Mouse (Mus musculus): ENCODE results near the gene Tmem39a. TPM values are rescaled to one million over a fixed set of nuclear protein-coding genes. Genes with fewer than 3 reads are reported as not detected.

Tmem39a gene
- total and polyA plus RNA-seq, 2 experiments from 2014 or later = 13.2 to 25.5 TPM

GRCm38 (mm10) chr16:38606509-38606908 lies 48.0 kb downstream of the Tmem39a start:
- Histone ChIP-seq H3K27ac (ENCODE audit: low read depth, low read length) (no peak overlapping the region), H3K9ac (replicated peaks; ENCODE audit: low read length, poor library complexity, severe bottlenecking) (no peak overlapping the region), H3K27me3 (ENCODE audit: insufficient read depth, low read length) (no peaks in the 10 kb centered on the region), H3K4me2 (ENCODE audit: low read depth, low read length, poor library complexity, severe bottlenecking) (no peak overlapping the region), H3K9me3 (ENCODE audit: low read length) (no peaks in the 10 kb centered on the region), H3K4me3 (ENCODE audit: low read depth, low read length) (no peak overlapping the region), H3K36me3 (ENCODE audit: insufficient read depth, low read length) (no peaks in the 10 kb centered on the region), H3K4me1 (ENCODE audit: insufficient read depth, low read length) (no peaks in the 10 kb centered on the region)
- ATAC-seq (ENCODE audit: low FRiP score) = no peak
- no peak for DNase-seq (ENCODE audit: low spot score)
- no peak for TF ChIP-seq CTCF (IDR thresholded peaks at IDR 0.05)
- 90% methylated on average over 7 of the region's 7 CpGs for WGBS

DNA sequence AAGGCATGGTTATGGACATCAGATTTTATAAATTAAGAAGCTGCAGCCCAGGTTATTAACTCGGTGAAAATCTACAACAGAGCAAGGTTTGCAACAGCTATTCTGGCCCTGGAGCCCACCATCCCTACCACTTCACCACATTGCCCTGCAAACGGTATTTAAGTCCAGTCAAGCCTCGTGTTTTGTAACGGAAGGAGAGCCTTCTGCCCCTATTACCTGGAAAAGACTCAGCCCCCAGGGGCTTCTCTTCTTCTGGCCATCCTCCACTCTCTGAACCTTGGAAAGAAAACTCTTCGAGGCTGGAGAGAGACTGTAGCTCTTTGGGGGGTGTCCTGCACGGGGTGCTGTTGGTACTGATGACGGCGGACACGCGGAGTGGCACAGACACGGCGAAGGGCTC lies 50.2 kb downstream of the Tmem39a start:
- ATAC-seq (ENCODE audit: low FRiP score) = no peak
- no peaks in the 10 kb centered on the region for H3K36me3 ChIP-seq (ENCODE audit: insufficient read depth, low read length)
- no peak overlapping the region for H3K27ac ChIP-seq (ENCODE audit: low read depth, low read length)
- no peak overlapping the region for H3K9ac ChIP-seq (replicated peaks; ENCODE audit: low read length, poor library complexity, severe bottlenecking)
- DNase-seq (ENCODE audit: low spot score) = no peak
- 83% methylated on average over 12 of the region's 12 CpGs for WGBS
- no peaks in the 10 kb centered on the region for H3K4me1 ChIP-seq (ENCODE audit: insufficient read depth, low read length)
- H3K27me3 ChIP-seq (ENCODE audit: insufficient read depth, low read length) = no peaks in the 10 kb centered on the region
- TF ChIP-seq CTCF (IDR thresholded peaks at IDR 0.05) = no peak
- H3K9me3 ChIP-seq (ENCODE audit: low read length) = no peaks in the 10 kb centered on the region
- H3K4me2 ChIP-seq (ENCODE audit: low read depth, low read length, poor library complexity, severe bottlenecking) = no peak overlapping the region
- no peak overlapping the region for H3K4me3 ChIP-seq (ENCODE audit: low read depth, low read length)

DNA sequence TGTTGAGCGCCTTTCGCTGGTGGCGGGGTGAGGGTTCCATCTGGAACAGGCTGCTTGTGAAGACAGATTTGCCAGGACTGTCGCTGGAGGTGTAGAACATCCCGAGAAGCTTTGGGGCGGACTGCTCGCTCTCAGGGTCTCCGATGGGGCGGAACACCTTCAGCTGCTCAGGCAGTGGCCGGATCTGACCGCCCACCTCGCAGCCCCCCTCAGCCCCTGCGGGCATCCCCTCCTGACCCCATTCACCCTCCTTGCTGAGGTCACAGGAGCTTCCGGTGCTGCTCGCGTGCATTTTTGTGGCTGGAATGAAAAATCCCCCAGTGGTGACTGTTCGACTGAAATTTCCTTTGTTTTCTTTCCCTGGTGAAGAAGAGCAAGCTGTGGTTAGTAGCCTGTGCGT lies 50.6 kb downstream of the Tmem39a start:
- no peaks in the 10 kb centered on the region for H3K36me3 ChIP-seq (ENCODE audit: insufficient read depth, low read length)
- H3K9me3 ChIP-seq (ENCODE audit: low read length) = no peaks in the 10 kb centered on the region
- no peak overlapping the region for H3K9ac ChIP-seq (replicated peaks; ENCODE audit: low read length, poor library complexity, severe bottlenecking)
- H3K27me3 ChIP-seq (ENCODE audit: insufficient read depth, low read length) = no peaks in the 10 kb centered on the region
- ATAC-seq (ENCODE audit: low FRiP score) (no peak), DNase-seq (ENCODE audit: low spot score) (no peak)
- no peak overlapping the region for H3K4me2 ChIP-seq (ENCODE audit: low read depth, low read length, poor library complexity, severe bottlenecking)
- no peak for TF ChIP-seq CTCF (IDR thresholded peaks at IDR 0.05)
- H3K4me1 ChIP-seq (ENCODE audit: insufficient read depth, low read length) = no peaks in the 10 kb centered on the region
- H3K27ac ChIP-seq (ENCODE audit: low read depth, low read length) = no peak overlapping the region
- WGBS = 70% methylated on average over 18 of the region's 18 CpGs
- no peak overlapping the region for H3K4me3 ChIP-seq (ENCODE audit: low read depth, low read length)

DNA sequence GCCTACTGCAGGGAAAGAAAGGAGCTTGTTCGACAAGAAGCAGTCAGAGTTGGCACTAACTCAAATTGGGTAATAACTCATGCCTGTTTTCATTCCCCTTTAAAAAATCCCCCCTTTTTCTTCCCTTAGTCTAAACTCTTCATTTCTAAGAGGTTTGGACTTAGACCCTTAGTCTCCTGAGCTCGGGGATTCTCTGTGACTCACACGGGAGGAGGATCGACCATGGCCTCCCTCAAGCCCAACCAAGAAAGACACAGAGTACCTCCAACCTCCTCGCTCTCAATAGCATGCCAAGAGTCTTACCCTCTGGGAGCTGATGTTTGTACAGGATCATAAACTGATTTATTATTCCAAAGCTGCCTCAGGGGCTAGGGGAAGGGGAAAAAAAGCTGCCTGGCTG lies 54.1 kb downstream of the Tmem39a start:
- WGBS = 79% methylated on average over 5 of the region's 5 CpGs
- Histone ChIP-seq H3K4me2 (ENCODE audit: low read depth, low read length, poor library complexity, severe bottlenecking) (no peak overlapping the region), H3K36me3 (ENCODE audit: insufficient read depth, low read length) (no peaks in the 10 kb centered on the region), H3K27me3 (ENCODE audit: insufficient read depth, low read length) (no peaks in the 10 kb centered on the region), H3K4me3 (ENCODE audit: low read depth, low read length) (no peak overlapping the region), H3K9ac (replicated peaks; ENCODE audit: low read length, poor library complexity, severe bottlenecking) (no peak overlapping the region), H3K27ac (ENCODE audit: low read depth, low read length) (no peak overlapping the region), H3K9me3 (ENCODE audit: low read length) (no peaks in the 10 kb centered on the region), H3K4me1 (ENCODE audit: insufficient read depth, low read length) (no peaks in the 10 kb centered on the region)
- no peak for DNase-seq (ENCODE audit: low spot score)
- no peak for ATAC-seq (ENCODE audit: low FRiP score)
- TF ChIP-seq CTCF (IDR thresholded peaks at IDR 0.05) = no peak

DNA sequence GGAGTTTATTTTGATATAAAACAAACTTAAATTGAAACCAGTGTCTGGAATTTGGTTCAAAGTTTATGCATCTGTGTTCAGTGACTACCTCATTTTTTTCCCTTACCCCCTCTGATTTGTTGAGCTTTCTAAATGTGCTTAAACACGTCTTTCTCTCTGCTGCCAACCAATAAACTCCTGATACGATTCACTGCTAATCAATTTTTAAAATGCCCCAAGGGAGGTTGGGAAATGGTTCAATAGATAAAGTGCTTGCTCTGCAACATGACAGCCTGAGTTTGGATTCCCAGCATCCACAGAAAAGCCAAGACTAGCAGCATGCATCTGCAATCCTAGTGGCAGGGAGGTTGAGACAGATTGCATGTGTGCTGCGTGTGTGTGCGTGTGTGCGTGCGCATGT lies 55.1 kb downstream of the Tmem39a start:
- WGBS = 89% methylated on average over 6 of the region's 6 CpGs
- H3K27ac ChIP-seq (ENCODE audit: low read depth, low read length) = no peak overlapping the region
- H3K9ac ChIP-seq (replicated peaks; ENCODE audit: low read length, poor library complexity, severe bottlenecking) = no peak overlapping the region
- no peak overlapping the region for H3K4me3 ChIP-seq (ENCODE audit: low read depth, low read length)
- ATAC-seq (ENCODE audit: low FRiP score) = no peak
- no peaks in the 10 kb centered on the region for H3K36me3 ChIP-seq (ENCODE audit: insufficient read depth, low read length)
- TF ChIP-seq CTCF (IDR thresholded peaks at IDR 0.05) = no peak
- no peaks in the 10 kb centered on the region for H3K9me3 ChIP-seq (ENCODE audit: low read length)
- no peaks in the 10 kb centered on the region for H3K27me3 ChIP-seq (ENCODE audit: insufficient read depth, low read length)
- H3K4me2 ChIP-seq (ENCODE audit: low read depth, low read length, poor library complexity, severe bottlenecking) = no peak overlapping the region
- DNase-seq (ENCODE audit: low spot score) = peak; percentile 33
- no peaks in the 10 kb centered on the region for H3K4me1 ChIP-seq (ENCODE audit: insufficient read depth, low read length)

DNA sequence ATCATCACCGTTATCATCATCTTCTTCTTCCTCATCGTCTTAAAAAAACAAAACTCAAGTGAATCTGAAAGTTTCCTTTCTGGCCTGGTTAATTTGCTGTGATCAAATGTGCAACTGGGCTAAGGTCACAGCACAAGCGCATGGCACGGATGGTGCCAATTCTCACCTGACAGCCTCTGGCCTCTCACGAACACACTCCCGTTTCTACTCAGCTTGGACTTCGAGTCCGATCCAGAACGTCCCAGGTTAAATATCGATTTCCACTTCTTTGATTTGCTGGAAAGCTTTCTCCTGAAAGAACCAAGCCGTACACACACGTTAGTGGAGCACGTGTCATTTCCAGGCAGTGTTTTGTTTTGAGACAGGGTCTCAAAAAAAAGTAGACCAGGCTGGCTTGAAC lies 59.5 kb downstream of the Tmem39a start:
- Histone ChIP-seq H3K27me3 (ENCODE audit: insufficient read depth, low read length) (no peaks in the 10 kb centered on the region), H3K9ac (replicated peaks; ENCODE audit: low read length, poor library complexity, severe bottlenecking) (no peak overlapping the region), H3K4me3 (ENCODE audit: low read depth, low read length) (no peak overlapping the region), H3K36me3 (ENCODE audit: insufficient read depth, low read length) (no peaks in the 10 kb centered on the region), H3K4me2 (ENCODE audit: low read depth, low read length, poor library complexity, severe bottlenecking) (no peak overlapping the region), H3K27ac (ENCODE audit: low read depth, low read length) (no peak overlapping the region), H3K4me1 (ENCODE audit: insufficient read depth, low read length) (no peaks in the 10 kb centered on the region), H3K9me3 (ENCODE audit: low read length) (no peaks in the 10 kb centered on the region)
- DNase-seq (ENCODE audit: low spot score) (no peak), ATAC-seq (ENCODE audit: low FRiP score) (no peak)
- TF ChIP-seq CTCF (IDR thresholded peaks at IDR 0.05) = no peak
- 96% methylated on average over 13 of the region's 13 CpGs for WGBS
